Mouse (Mus musculus) limb, embryonic 15.5 days (tissue): ENCODE measurements around the gene Tcf7l1. TPM values are rescaled to one million over a fixed set of nuclear protein-coding genes. Genes with fewer than 3 reads are reported as not detected.
A peak's percentile ranks its signal among the peaks of the same experiment; 100 is the strongest.

Experiments used
- ATAC-seq: fragments of 200-750 bp; cut with Nextera tagmentation; 2 replicates; pipeline ENCODE4 v1.8.0; 2017; ENCODE audit warnings: low read depth, moderate TSS enrichment; ENCODE audit not compliant: insufficient number of reproducible peaks, low FRiP score, low TSS enrichment
- H3K27ac ChIP-seq: fragments of 300-500 bp; sonication (generic); 2 replicates; pipeline ENCODE4 v1.5.1; 2015; ENCODE audit warnings: moderate library complexity, mild to moderate bottlenecking, inconsistent platforms
- H3K27me3 ChIP-seq: fragments of 300-500 bp; sonication (generic); 2 replicates; pipeline ENCODE4 v1.6.1; 2015; ENCODE audit warnings: inconsistent platforms
- H3K36me3 ChIP-seq: fragments of 300-500 bp; sonication (generic); 2 replicates; pipeline ENCODE4 v1.6.1; 2015; ENCODE audit warnings: inconsistent platforms
- H3K4me1 ChIP-seq: fragments of 300-500 bp; sonication (generic); 2 replicates; pipeline ENCODE4 v1.6.1; 2015; ENCODE audit warnings: inconsistent platforms
- H3K4me2 ChIP-seq: fragments of 300-500 bp; sonication (generic); 2 replicates; pipeline ENCODE4 v1.6.1; 2015; ENCODE audit warnings: mild to moderate bottlenecking, inconsistent platforms
- H3K4me3 ChIP-seq: fragments of 300-500 bp; sonication (generic); 2 replicates; pipeline ENCODE4 v1.5.1; 2015; ENCODE audit warnings: mild to moderate bottlenecking, inconsistent platforms
- H3K9ac ChIP-seq: fragments of 300-500 bp; sonication (generic); 2 replicates; pipeline ENCODE4 v1.6.1; 2015; ENCODE audit warnings: inconsistent platforms
- H3K9me3 ChIP-seq: fragments of 300-500 bp; sonication (generic); 2 replicates; pipeline ENCODE4 v1.6.1; 2016; ENCODE audit warnings: inconsistent platforms
- WGBS: fragments of 180-500 bp; shearing (Covaris S2); methylation state at CpG from one replicate; pipeline ENCODE4 v1.1.7; 2015; 5-methylcytosine and 5-hydroxymethylcytosine counted together
- polyA plus RNA-seq: library from polyadenylated mRNA; unstranded; fragments of >200 nt; fragmentation: Nextera tagmentation; extraction: Ambion mirVana; gene quantifications from 2 replicates; pipeline ENCODE4 v1.2.1, GENCODE M21; 2015

The Tcf7l1 gene
- polyA plus RNA-seq, 1 experiment from 2014 or later: 39.0 TPM

DNA sequence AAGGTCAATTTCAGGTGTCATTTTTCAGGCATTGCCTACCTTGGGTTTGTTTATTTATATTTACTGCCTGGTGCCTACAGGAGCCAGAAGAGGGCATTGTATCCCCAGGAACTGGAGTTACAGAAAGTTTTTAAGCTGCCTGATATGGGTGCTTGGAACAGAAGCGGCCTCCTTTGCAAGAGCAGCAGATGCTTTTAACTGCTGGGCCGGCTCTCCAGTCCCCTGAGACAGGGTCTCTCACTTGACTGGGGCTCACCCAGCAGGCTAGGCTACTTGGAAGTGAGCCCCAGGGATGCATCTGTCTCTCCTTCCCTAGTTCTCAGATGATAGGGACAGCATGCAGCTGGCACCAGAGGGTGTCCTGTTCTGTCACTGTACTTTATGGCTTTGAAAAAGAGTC, 112.7 kb downstream of the Tcf7l1 start:
- WGBS: 44% methylated on average over 2 of the region's 2 CpGs
- no peaks in the 10 kb centered on the region for H3K36me3 ChIP-seq
- no peaks in the 10 kb centered on the region for H3K9me3 ChIP-seq
- H3K4me3 ChIP-seq: no peak overlapping the region
- ATAC-seq: no peak
- H3K4me2 ChIP-seq: no peak overlapping the region
- no peak overlapping the region for H3K9ac ChIP-seq
- peak overlapping the region; percentile 89 for H3K27ac ChIP-seq
- no peaks in the 10 kb centered on the region for H3K27me3 ChIP-seq
- H3K4me1 ChIP-seq: peaks cover 74% of the 10 kb centered on the region

- peak overlapping the region; percentile 39 for H3K27ac ChIP-seq
- no peak overlapping the region for H3K9ac ChIP-seq
Observed at GRCm38 (mm10) chr6:72673751-72674150, 115.3 kb downstream of the Tcf7l1 start.

DNA sequence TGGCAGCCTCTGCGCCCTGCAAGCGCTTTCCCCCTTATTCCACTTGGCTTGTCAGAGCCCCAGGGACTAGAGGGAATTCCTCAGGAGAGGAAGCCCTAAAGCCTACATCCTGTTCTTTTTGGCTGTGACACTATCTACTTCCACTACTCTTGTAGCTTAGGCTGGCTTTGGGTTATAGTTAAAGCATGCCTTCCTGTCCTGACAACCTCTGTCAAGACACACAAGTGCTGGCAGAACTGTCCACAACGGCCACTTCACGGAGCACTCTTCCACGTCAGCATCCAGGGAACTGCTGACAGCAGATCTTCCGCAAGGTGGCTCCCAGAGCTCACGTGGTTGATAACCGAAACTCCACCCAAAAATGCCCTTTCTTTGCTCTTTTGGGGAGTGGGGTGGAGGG, 117.9 kb downstream of the Tcf7l1 start:
- Histone ChIP-seq H3K27me3 (no peaks in the 10 kb centered on the region), H3K9me3 (no peaks in the 10 kb centered on the region), H3K4me1 (peaks cover 56% of the 10 kb centered on the region), H3K4me2 (no peak overlapping the region), H3K27ac (no peak overlapping the region), H3K9ac (no peak overlapping the region), H3K4me3 (no peak overlapping the region), H3K36me3 (no peaks in the 10 kb centered on the region)
- no peak for ATAC-seq
- 77% methylated on average over 8 of the region's 8 CpGs for WGBS

More at GRCm38 (mm10) chr6:72673751-72674150, 115.3 kb downstream of the Tcf7l1 start:
- no peaks in the 10 kb centered on the region for H3K9me3 ChIP-seq
- peaks cover 63% of the 10 kb centered on the region for H3K4me1 ChIP-seq
- ATAC-seq: no peak
- H3K27me3 ChIP-seq: no peaks in the 10 kb centered on the region
- no peak overlapping the region for H3K4me2 ChIP-seq
- no peak overlapping the region for H3K4me3 ChIP-seq
- no peaks in the 10 kb centered on the region for H3K36me3 ChIP-seq

DNA sequence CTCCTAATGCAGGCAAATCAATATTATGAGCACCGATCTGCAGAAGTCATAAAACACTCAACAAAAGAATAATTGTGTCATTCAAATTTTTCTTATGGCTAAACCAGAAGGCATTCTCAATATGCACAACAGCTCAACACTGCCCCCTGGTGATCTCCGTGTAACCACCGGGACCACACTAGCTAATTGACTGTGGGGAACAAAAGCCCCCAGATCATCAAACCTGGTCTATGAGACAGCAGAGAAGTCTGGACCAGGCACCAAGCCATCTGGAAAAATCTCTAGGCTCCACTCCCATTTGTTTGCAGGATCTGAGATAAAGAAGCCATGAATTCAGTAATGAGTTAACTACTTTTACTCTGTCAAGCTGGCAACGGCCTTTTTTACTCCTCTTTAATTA, 122.0 kb downstream of the Tcf7l1 start:
- H3K4me3 ChIP-seq: no peak overlapping the region
- H3K4me1 ChIP-seq: peaks cover 45% of the 10 kb centered on the region
- WGBS: 33% methylated on average over 4 of the region's 4 CpGs
- ATAC-seq: no peak
- H3K9me3 ChIP-seq: no peaks in the 10 kb centered on the region
- no peak overlapping the region for H3K27ac ChIP-seq
- H3K9ac ChIP-seq: no peak overlapping the region
- H3K4me2 ChIP-seq: no peak overlapping the region
- no peaks in the 10 kb centered on the region for H3K27me3 ChIP-seq
- no peaks in the 10 kb centered on the region for H3K36me3 ChIP-seq

DNA sequence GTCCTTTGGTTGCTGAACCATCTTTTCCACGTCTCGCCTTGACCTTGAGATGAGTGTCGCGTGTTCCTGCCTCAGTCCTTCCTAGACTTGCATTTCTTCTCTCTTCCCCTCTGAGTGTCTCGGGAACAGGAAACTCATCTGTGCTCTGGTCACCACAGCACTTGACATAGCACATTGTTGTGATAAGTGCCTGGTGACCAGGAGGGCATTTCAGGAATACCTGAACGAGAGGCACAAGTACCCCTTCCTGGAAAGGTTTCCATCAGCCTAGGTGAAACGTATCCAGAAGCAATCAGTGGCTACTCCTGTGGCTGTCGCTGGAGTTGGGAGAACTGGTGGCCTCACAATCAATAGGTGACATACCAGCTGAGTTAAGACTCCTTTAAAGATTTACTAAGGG, 124.8 kb downstream of the Tcf7l1 start:
- Histone ChIP-seq H3K27ac (no peak overlapping the region), H3K9me3 (no peaks in the 10 kb centered on the region), H3K4me2 (no peak overlapping the region), H3K9ac (no peak overlapping the region), H3K36me3 (no peaks in the 10 kb centered on the region), H3K4me1 (peaks cover 63% of the 10 kb centered on the region), H3K27me3 (no peaks in the 10 kb centered on the region), H3K4me3 (no peak overlapping the region)
- ATAC-seq: no peak
- WGBS: 72% methylated on average over 8 of the region's 8 CpGs

DNA sequence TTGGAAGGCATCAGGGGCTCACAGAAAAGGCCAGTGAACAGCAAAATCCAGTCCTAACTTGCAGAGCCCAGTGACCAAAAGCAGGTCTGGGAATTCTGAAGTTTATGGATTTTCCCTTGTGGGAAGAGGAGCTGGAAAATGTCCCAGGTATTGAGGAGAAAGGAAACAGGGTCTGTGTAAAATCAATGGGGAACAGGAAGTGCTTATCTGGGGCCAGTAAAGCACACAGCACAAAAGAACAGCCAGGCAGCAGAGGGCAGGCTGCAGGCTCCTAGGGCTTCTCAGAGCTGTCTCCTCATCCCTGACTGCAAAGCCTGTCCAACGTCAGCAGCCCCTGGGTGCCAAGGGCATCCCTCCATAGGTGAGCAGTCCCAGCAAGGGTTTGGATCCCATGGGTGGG, 126.1 kb downstream of the Tcf7l1 start:
- Histone ChIP-seq H3K36me3 (no peaks in the 10 kb centered on the region), H3K4me2 (no peak overlapping the region), H3K9ac (no peak overlapping the region), H3K27ac (peak overlapping the region; percentile 65), H3K9me3 (no peaks in the 10 kb centered on the region), H3K4me1 (peaks cover 60% of the 10 kb centered on the region), H3K4me3 (no peak overlapping the region), H3K27me3 (no peaks in the 10 kb centered on the region)
- 12% methylated on average over 1 of the region's 1 CpGs for WGBS
- no peak for ATAC-seq

DNA sequence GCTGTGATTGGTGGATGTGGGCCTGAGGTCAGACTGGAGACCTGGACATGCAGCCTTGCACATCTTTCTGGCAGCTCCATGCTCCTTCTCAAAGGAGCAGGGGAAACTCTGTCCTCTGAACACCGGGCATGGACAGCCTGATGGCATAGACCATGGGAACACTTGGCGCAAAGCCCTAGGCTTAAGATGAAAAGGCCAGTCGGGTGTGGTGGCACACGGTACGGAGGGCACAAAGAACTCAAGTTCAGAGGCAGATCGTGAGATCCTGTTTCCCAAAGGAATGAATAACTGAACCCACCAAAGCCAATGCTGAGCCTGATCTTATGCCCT, 128.7 kb downstream of the Tcf7l1 start:
- Histone ChIP-seq H3K27me3 (no peaks in the 10 kb centered on the region), H3K36me3 (no peaks in the 10 kb centered on the region), H3K4me1 (peaks cover 61% of the 10 kb centered on the region), H3K4me2 (no peak overlapping the region), H3K9ac (no peak overlapping the region), H3K9me3 (no peaks in the 10 kb centered on the region), H3K4me3 (no peak overlapping the region), H3K27ac (no peak overlapping the region)
- ATAC-seq: no peak
- 63% methylated on average over 6 of the region's 6 CpGs for WGBS

DNA sequence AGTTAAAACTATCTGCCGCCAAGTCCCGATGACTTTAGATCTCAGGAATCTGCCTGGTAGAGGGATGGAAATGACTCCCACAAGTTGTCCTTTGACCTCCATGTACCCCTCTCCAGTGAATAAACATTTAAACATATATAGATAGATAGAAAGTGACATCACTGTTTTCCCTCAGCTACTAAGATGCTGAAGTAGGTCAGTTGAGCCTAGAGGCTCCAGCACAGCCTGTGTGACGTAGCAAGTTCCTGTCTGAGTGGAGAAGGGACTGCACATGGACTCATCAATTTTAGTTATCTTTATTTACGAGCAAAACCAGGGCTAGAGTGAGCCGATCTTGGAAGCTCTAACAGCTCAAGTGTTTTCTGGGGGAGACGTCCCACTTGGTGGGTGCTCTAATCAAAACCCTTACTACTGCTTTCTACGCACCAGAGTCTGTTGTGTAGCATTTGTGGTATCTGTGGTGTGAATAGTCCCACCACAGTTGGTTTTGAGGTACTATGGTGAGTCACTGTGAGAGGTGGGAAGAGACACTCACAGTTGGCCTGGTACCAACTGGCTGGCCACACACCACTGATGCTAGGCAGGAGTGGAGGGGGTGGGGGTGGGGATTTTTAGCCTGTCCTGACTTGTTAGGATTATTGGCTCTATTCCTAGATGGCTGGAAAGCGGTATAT, 129.2 kb downstream of the Tcf7l1 start:
- ATAC-seq: no peak
- no peaks in the 10 kb centered on the region for H3K27me3 ChIP-seq
- WGBS: 56% methylated on average over 8 of the region's 8 CpGs
- H3K36me3 ChIP-seq: no peaks in the 10 kb centered on the region
- no peaks in the 10 kb centered on the region for H3K9me3 ChIP-seq
- H3K4me2 ChIP-seq: no peak overlapping the region
- H3K4me1 ChIP-seq: peaks cover 66% of the 10 kb centered on the region
- no peak overlapping the region for H3K9ac ChIP-seq
- H3K4me3 ChIP-seq: no peak overlapping the region
- peak overlapping the region; percentile 38; the same call in 1 of the 2 replicates for H3K27ac ChIP-seq

GRCm38 (mm10) chr6:72658006-72658405, 131.0 kb downstream of the Tcf7l1 start:
- Histone ChIP-seq H3K4me1 (peaks cover 79% of the 10 kb centered on the region), H3K4me2 (no peak overlapping the region), H3K4me3 (no peak overlapping the region), H3K27ac (no peak overlapping the region), H3K9ac (no peak overlapping the region), H3K27me3 (no peaks in the 10 kb centered on the region), H3K9me3 (no peaks in the 10 kb centered on the region), H3K36me3 (no peaks in the 10 kb centered on the region)
- no peak for ATAC-seq
- 52% methylated on average over 3 of the region's 3 CpGs for WGBS

- Histone ChIP-seq H3K9ac (no peak overlapping the region), H3K4me1 (peaks cover 69% of the 10 kb centered on the region), H3K4me3 (peak overlapping the region; percentile 39), H3K36me3 (no peaks in the 10 kb centered on the region), H3K27ac (peak overlapping the region; percentile 94), H3K4me2 (peak overlapping the region; percentile 62), H3K27me3 (no peaks in the 10 kb centered on the region), H3K9me3 (no peaks in the 10 kb centered on the region)
- no peak for ATAC-seq
- WGBS: 46% methylated on average over 7 of the region's 7 CpGs
Observed at GRCm38 (mm10) chr6:72656053-72656442, 133.0 kb downstream of the Tcf7l1 start.

DNA sequence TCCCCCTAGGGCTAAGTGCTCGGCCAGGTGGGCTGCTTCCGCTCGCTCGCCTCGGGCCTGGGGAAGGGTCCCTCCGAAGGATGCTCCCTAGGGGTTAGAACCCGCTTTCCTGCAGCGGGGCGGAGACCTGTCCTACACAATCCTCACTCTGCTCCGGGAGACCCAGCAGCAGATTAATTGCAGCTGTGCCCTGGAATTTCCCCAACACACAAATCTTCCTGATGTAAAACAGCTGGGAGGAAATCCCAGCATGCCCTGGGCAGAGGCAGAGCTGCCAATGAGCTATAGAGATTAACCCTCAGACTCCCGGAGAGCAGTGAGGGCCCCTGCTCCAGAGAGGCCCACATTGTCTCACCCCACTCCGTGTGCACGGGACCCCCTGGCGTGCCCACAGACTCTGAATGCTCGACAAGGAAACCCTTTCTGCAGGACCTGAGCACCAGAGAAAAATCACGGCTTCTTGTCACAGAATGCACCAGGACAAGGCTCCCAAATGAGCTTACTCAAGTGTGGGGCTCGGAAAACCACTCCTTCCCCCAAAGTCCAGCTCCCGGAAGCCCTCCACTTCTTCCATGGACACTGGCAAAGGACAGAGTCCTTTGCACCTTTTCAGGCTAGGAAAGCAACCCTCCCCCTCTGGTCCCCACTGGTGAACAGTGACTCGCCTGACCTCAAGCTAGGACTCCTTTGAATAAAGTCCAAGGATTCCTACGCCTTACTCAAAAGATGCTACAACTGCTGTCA, 133.6 kb downstream of the Tcf7l1 start:
- H3K9me3 ChIP-seq: no peaks in the 10 kb centered on the region
- H3K27me3 ChIP-seq: no peaks in the 10 kb centered on the region
- ATAC-seq: peak; percentile 87
- 3% methylated on average over 20 of the region's 20 CpGs for WGBS
- peaks cover 69% of the 10 kb centered on the region for H3K4me1 ChIP-seq
- H3K9ac ChIP-seq: no peak overlapping the region
- peak overlapping the region; percentile 39 for H3K4me3 ChIP-seq
- peak overlapping the region; percentile 94 for H3K27ac ChIP-seq
- peak overlapping the region; percentile 62 for H3K4me2 ChIP-seq
- H3K36me3 ChIP-seq: no peaks in the 10 kb centered on the region

DNA sequence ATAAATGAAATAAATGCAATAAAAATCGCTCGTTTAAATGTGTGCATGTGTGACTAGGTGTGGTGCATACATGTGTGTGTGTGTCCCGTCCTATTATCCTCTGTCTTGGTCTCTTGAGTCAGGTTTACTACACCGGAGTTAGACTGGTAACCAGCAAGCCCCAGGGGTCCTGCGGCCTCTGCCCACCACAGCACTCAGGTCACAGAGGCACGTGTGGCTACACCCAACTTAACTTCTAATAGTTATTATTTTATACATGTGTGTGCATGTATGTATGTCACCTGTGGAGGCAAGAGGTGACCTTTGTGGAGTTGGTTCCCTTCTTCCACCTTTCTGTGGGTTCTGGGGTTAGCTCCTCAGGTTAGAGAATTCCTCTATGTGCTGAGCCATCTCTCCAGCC, 134.7 kb downstream of the Tcf7l1 start:
- Histone ChIP-seq H3K27me3 (no peaks in the 10 kb centered on the region), H3K9me3 (no peaks in the 10 kb centered on the region), H3K36me3 (no peaks in the 10 kb centered on the region), H3K4me3 (no peak overlapping the region), H3K27ac (peak overlapping the region; percentile 94; the same call in 1 of the 2 replicates), H3K4me1 (peaks cover 64% of the 10 kb centered on the region), H3K9ac (no peak overlapping the region), H3K4me2 (no peak overlapping the region)
- no peak for ATAC-seq
- WGBS: 72% methylated on average over 6 of the region's 6 CpGs
